Mouse (Mus musculus) gastrocnemius, postnatal 36 days (tissue): ENCODE measurements around the gene Cntrob. TPM values are rescaled to one million over a fixed set of nuclear protein-coding genes. Genes with fewer than 3 reads are reported as not detected.

Source experiments
- DNase-seq, 2 experiments: peaks; one replicate each; pipeline ENCODE4 v3.0.0; 2022
- intact Hi-C: fragments of 180-260 bp; cut with DNase I; formaldehyde crosslinking; loops from one replicate; pipeline ENCODE4 v1.15.1; 2025
- total RNA-seq, 2 experiments: library from RNA; stranded (reverse); gene quantifications; 2 replicates each; pipeline ENCODE4 v1.2.3; 2021

The Cntrob gene
- total RNA-seq, 2 experiments from 2014 or later, result 1.4 TPM

DNA sequence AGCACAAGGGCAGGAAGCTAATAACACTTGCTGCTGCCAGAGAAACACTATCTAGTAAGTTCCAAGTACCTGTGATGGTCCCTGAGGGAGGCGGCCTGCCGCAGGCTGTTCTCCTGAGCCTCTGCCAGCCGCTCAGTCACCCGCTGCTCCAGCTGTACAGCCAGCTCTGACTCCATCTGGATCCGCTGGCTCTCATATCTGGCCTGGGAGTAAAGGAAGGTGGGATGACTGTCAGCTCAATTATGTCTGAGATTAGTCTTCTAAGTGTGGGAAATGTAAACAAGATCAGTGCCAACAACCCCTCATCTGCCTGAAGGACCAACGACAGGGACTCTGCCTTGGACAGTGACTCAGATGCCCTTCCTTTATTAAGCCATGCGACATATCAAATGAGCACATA, 12.3 kb downstream of the Cntrob start:
- intact Hi-C loops, result no loop called here
- DNase-seq, result peak; percentile 17 to 31

DNA sequence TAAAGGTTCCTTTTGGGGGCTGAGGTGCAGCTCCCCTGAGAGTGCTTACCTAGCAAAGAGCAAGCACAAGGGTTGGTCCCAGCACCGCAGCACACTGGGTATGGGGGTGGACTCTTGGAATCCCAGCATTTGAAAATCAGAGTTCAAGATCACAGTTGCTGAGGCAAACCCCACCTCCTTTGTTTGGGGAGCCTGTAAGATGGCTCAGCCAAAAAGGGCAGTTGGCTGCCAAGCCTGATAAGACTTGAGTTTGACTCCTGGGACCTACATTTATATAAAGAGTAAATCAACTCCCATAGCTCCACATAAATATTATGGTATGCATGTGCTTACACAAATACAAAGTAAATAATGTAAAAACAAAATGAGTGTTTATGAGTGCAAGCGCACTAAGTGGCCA, 17.5 kb downstream of the Cntrob start:
- no peak for DNase-seq
- intact Hi-C loops, result no loop called here

- DNase-seq, result no peak
- intact Hi-C loops, result no loop called here
These were observed 18.3 kb downstream of the Cntrob start for GRCm38 (mm10) chr11:69305291-69305690.

- DNase-seq, result no peak
- intact Hi-C loops, result no loop called here
These were observed 20.8 kb downstream of the Cntrob start for GRCm38 (mm10) chr11:69302817-69303216.

DNA sequence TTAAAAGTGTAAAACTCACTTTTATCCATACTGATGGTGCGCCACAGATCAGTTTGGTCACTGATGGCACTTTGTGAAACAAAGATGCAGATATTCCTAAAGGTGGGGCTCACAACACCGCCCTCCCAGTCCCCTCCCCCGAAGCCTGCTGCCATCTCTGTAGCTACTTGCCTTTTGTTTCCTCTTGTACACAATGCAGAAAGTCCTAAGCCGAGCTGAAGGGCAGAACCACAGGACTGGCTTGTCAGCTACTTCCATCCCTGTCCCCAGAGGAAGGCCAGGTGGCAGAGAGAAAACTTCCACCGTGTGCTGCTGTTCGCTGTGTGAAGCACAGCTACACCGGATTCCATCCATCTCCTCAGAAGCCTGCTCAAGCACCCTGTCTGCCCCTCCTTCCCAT, 25.3 kb downstream of the Cntrob start:
- DNase-seq, result no peak
- intact Hi-C loops, result no loop called here

GRCm38 (mm10) chr11:69297799-69298198, 25.8 kb downstream of the Cntrob start:
- DNase-seq, result no peak

GRCm38 (mm10) chr11:69295286-69295685, 28.3 kb downstream of the Cntrob start:
- intact Hi-C loops, result no loop called here

More at GRCm38 (mm10) chr11:69297799-69298198, 25.8 kb downstream of the Cntrob start:
- intact Hi-C loops, result no loop called here

DNA sequence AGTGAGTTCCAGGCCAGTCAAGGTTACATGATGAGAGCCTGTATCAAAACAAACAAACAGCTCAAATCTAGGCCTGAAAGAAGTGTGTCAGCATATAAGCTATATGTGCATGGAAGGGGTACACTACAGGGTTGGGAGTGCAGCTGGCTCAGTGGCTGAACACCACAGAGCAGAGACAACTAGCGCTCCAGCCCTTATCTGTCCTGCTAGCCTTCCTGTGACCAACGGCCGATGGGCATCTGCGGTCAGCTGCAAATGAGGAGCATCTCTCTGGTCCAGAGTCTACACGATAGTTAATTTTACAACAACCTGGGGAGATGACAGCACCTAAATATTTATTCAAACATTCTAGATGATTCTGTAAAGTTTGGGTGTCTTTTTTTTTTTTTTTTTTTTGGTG, 32.5 kb downstream of the Cntrob start:
- intact Hi-C loops, result loop anchor here (2.0 kb wide), 1 partner anchor 60 kb away; no protein-coding TSS in a partner anchor
- no peak for DNase-seq

More at GRCm38 (mm10) chr11:69295286-69295685, 28.3 kb downstream of the Cntrob start:
- no peak for DNase-seq

DNA sequence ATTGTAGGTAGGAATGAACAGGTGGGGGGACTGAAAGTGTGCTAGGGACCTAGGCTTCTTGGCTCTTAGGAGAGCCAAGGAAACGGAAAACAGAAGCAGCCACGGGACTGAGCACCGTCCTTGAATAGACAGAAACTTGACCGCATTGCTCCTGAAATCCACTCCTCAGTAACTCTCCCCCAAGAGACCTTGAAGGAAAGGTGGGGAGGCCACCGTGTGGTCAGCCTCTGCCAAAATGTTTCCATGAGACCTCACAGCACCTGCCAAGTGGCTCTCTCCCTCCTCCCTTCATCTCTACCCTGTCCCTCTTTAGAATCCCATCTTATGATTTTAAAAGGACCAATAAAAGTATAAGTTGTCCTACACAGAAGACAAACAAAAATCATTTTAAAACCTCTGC, 46.3 kb downstream of the Cntrob start:
- DNase-seq, result no peak
- intact Hi-C loops, result loop anchor here (5.0 kb wide), 1 partner anchor 40 kb away; no protein-coding TSS in a partner anchor

DNA sequence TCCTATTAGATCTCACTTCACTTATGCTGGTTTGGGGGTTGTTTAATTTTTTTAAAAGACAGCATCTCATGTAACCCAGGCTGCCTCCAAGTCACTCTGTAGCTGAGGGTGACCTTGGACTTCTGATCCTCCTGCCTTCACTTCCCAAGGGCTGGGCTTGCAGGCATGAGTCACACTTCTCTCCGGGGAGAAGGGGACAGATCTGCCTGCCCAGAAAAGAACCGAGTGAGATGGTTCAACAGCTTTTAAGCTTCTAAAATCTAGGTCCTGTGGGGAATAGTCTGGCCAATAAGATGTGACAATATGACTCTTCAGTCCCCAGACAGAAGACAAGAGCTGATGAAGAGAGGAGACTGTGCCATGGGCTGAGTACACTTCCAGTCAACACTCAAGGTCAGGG, 47.5 kb downstream of the Cntrob start:
- no peak for DNase-seq
- intact Hi-C loops, result loop anchor here (5.0 kb wide), 1 partner anchor 41 kb away; no protein-coding TSS in a partner anchor

DNA sequence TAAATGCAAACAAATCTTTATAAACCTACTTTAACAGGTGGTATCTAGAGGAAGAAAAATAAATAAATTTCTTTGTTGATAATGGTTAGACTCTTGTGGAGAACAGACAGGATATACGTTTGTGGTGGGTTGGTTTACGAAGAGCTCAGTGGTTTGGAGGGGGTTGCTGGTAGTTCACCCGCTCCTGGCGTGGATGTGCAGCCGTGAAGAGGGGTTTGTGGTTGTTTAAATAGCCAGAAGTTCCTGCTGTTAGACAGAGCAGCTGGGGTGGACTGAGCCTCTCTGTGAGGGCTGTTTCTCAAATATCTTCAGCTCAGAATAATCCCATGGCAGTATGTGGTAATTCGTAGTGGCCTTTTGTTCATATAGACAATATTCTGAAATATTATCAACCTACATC, 47.9 kb downstream of the Cntrob start:
- no peak for DNase-seq
- intact Hi-C loops, result loop anchor here (5.0 kb wide), 1 partner anchor 42 kb away; no protein-coding TSS in a partner anchor

DNA sequence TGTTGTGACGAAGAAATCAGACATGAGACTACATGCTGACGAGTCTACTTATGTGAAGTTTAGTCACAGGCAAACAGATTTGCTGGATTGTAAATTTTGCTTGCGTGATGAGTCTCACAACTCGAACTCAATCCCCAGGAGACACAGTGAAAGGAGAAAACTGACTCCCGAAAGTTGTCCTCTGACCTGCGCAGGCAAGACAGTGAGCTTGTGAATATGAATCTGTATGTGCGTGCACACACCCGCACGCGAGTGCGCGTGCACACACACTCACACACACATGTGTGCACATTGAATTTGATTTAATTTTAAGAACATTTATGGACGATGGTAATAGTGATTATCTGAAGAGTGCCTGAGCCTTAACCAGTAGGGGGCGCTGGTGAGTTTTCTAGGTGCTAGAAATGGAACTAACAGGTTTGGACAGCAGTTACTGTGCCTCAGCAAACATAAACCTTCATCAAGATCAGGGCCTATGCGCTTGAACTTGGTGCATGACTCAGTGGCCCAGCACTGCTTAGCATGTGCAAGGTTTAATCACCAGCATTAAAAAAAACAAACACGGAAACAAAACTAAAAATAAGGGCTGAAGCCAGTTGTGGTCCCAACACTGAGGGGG, 51.3 kb downstream of the Cntrob start:
- DNase-seq, result peak; percentile 58 to 73
- intact Hi-C loops, result loop anchor here (5.0 kb wide), 1 partner anchor 240 kb away; no protein-coding TSS in a partner anchor

GRCm38 (mm10) chr11:69269575-69269974, 54.0 kb downstream of the Cntrob start:
- DNase-seq, result peak; percentile 36 to 67

GRCm38 (mm10) chr11:69268100-69268499, 55.5 kb downstream of the Cntrob start:
- DNase-seq, result no peak
- intact Hi-C loops, result loop anchor here (5.0 kb wide), 1 partner anchor 164 kb away; no protein-coding TSS in a partner anchor

More at GRCm38 (mm10) chr11:69269575-69269974, 54.0 kb downstream of the Cntrob start:
- intact Hi-C loops, result loop anchor here (5.0 kb wide), 1 partner anchor 163 kb away; no protein-coding TSS in a partner anchor

DNA sequence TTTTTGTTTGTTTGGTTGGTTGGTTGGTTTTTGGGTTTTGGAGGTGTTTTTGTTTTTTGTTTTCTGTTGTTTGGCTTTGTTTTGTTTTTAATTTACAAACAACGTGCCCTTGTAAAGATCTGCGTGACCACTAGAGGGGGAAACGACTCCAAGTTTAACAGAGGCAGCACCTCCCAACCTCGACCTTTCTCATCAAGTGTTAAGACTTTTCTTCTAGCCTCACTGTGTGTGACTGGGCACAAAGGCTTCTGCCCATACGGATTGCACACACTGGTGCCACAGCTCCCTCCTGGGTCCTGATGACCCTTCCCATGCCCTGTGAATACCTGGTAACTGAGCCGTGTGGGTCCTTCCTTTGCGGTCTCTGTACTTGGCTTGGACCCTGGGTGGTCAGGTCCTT, 56.2 kb downstream of the Cntrob start:
- DNase-seq, result no peak
- intact Hi-C loops, result loop anchor here (5.0 kb wide), 1 partner anchor 165 kb away; no protein-coding TSS in a partner anchor

- no peak for DNase-seq
- intact Hi-C loops, result loop anchor here (5.0 kb wide), 1 partner anchor 166 kb away; no protein-coding TSS in a partner anchor
These were observed 57.3 kb downstream of the Cntrob start for GRCm38 (mm10) chr11:69266253-69266652.

DNA sequence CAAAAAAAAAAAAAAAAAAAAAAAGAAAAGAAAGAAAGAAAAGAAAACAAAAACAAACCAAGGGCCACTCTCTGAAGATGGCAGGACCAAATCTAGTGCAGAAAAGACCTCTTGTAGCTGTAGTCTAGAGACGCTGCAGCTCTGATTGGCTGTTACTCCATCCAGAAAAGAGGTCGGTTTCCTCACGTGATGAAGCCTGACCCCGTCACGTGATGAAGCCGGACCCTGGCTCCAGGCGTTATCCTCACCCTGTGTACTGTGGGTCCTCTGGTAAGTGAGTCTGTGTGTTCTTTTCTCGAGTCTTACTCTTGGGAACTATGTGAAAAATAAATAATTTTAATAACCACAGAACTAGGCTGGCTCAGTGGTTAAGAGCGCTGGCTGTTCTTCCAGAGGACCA, 58.2 kb downstream of the Cntrob start:
- intact Hi-C loops, result loop anchor here (5.0 kb wide), 1 partner anchor 167 kb away; no protein-coding TSS in a partner anchor
- DNase-seq, result no peak

- intact Hi-C loops, result no loop called here
- DNase-seq, result no peak
These were observed 59.3 kb downstream of the Cntrob start for GRCm38 (mm10) chr11:69264276-69264675.

DNA sequence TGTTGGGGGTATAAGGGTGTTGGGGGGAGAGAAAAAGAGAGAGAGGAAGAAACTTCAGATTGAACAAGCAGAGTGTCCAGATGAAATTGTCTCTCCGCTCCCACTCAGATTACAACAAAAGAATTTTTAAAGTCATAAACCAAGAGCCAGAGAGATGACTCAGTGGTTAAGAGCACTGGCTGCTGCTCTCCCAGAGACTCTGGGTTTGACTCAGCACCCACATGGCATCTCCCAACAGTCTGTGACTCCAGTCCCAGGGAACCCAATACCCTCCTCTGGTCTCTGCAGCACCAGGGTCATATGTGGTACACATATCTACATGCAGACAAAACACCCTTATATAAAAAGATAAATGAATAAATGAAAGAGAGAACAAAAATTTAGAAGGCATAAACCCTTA, 63.5 kb downstream of the Cntrob start:
- intact Hi-C loops, result no loop called here
- no peak for DNase-seq

DNA sequence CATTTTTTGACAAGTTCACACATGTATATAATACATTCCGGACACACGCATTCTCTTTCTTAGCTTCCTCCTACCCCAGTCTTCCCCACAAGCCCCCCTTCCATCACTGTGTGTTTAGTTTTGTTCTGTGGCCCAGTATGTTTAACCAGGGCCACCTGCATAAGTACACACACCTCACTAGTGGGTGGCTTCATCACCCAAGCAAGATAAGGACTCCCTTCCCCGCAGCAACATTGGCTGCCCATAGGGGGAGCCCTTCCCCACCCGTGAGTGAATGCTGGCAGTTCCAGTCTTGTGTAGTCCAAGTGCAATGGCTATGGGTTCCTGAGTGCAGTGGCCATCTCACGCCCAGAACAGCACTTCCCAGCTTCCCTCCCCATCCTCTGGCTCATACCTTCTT, 65.3 kb downstream of the Cntrob start:
- intact Hi-C loops, result loop anchor here (5.0 kb wide), 1 partner anchor 179 kb away; no protein-coding TSS in a partner anchor
- DNase-seq, result peak in 1 of 2 experiments; percentile 40

DNA sequence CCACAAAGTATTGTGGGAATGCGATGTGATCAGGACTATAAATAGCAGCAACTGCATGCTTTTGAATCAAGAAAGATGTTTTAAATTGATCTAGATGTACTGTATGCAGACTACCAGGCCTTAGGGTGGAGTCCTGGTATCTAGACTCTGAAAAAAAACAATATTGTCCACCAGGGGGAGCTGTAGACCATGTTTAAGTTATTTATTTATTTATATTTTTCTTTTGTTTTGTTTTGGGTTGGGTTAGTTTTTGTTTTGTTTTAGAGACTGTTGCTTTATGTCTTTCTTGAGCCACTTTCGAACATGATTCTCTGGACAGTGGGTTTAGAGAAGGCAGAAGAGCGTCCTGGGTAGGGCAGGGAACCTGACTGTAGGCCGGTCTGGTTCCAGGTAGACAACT, 65.8 kb downstream of the Cntrob start:
- DNase-seq, result no peak
- intact Hi-C loops, result loop anchor here (5.0 kb wide), 1 partner anchor 179 kb away; no protein-coding TSS in a partner anchor

GRCm38 (mm10) chr11:69257072-69257471, 66.5 kb downstream of the Cntrob start:
- intact Hi-C loops, result loop anchor here (5.0 kb wide), 1 partner anchor 180 kb away; no protein-coding TSS in a partner anchor

More at GRCm38 (mm10) chr11:69257072-69257471, 66.5 kb downstream of the Cntrob start:
- DNase-seq, result no peak
